Mouse (Mus musculus): ENCODE measurements around the gene Olfr791.

GRCm38 (mm10) chr10:129484452-129484851, 37.1 kb upstream of the Olfr791 start, which contains the start of gene Olfr789:
- TF ChIP-seq CTCF (IDR thresholded peaks at IDR 0.05; ENCODE audit: insufficient read depth, low read depth, low read length) (no peak), POLR2A (IDR thresholded peaks at IDR 0.05; ENCODE audit: insufficient read depth, low read depth, low read length) (no peak)
